Mouse (Mus musculus) left cerebral cortex, postnatal 4 days (tissue): Measurements from ENCODE around the gene Stk10. TPM values are rescaled to one million over a fixed set of nuclear protein-coding genes. Genes with fewer than 3 reads are reported as not detected.

Experiments
- DNase-seq: peaks from one replicate; pipeline ENCODE4 v3.0.0-alpha.2; 2022
- intact Hi-C: fragments of 180-260 bp; cut with DNase I; formaldehyde crosslinking; loops from one replicate; pipeline ENCODE4 v1.15.1; 2025
- total RNA-seq, 2 experiments: library from RNA; stranded (reverse); gene quantifications; 2 replicates each; pipeline ENCODE4 v1.2.3; 2021

The Stk10 gene
- total RNA-seq, 2 experiments from 2014 or later: 7.2 to 7.9 TPM

- no peak for DNase-seq
- intact Hi-C loops: no loop called here
These were observed 15.1 kb downstream of the Stk10 start for GRCm38 (mm10) chr11:32548240-32548639.

GRCm38 (mm10) chr11:32549236-32549635, 16.1 kb downstream of the Stk10 start:
- intact Hi-C loops: no loop called here

GRCm38 (mm10) chr11:32550102-32550501, 17.0 kb downstream of the Stk10 start:
- no peak for DNase-seq
- intact Hi-C loops: no loop called here

More at GRCm38 (mm10) chr11:32549236-32549635, 16.1 kb downstream of the Stk10 start:
- no peak for DNase-seq

GRCm38 (mm10) chr11:32551056-32551455, 18.0 kb downstream of the Stk10 start:
- no peak for DNase-seq
- intact Hi-C loops: no loop called here

- intact Hi-C loops: no loop called here
- peak; percentile 62 for DNase-seq
These were observed 18.6 kb downstream of the Stk10 start for GRCm38 (mm10) chr11:32551579-32552297.

- intact Hi-C loops: no loop called here
- no peak for DNase-seq
These were observed 19.4 kb downstream of the Stk10 start for GRCm38 (mm10) chr11:32552401-32553090.

GRCm38 (mm10) chr11:32553311-32554140, 20.4 kb downstream of the Stk10 start:
- DNase-seq: no peak
- intact Hi-C loops: no loop called here

GRCm38 (mm10) chr11:32554141-32555091, 21.3 kb downstream of the Stk10 start:
- no peak for DNase-seq
- intact Hi-C loops: no loop called here

- intact Hi-C loops: no loop called here
These were observed 22.1 kb downstream of the Stk10 start for GRCm38 (mm10) chr11:32555103-32555689.

GRCm38 (mm10) chr11:32556333-32556990, 23.4 kb downstream of the Stk10 start:
- DNase-seq: peak; percentile 63
- intact Hi-C loops: no loop called here

More at GRCm38 (mm10) chr11:32555103-32555689, 22.1 kb downstream of the Stk10 start:
- no peak for DNase-seq

GRCm38 (mm10) chr11:32558026-32558425, 24.9 kb downstream of the Stk10 start:
- no peak for DNase-seq
- intact Hi-C loops: no loop called here

- intact Hi-C loops: no loop called here
- DNase-seq: no peak
These were observed 25.6 kb downstream of the Stk10 start for GRCm38 (mm10) chr11:32558677-32559076.

- DNase-seq: no peak
- intact Hi-C loops: no loop called here
These were observed 27.1 kb downstream of the Stk10 start for GRCm38 (mm10) chr11:32560015-32560770.

GRCm38 (mm10) chr11:32561465-32562355, 28.6 kb downstream of the Stk10 start:
- intact Hi-C loops: no loop called here
- no peak for DNase-seq

GRCm38 (mm10) chr11:32562706-32563105, 29.6 kb downstream of the Stk10 start:
- intact Hi-C loops: no loop called here

GRCm38 (mm10) chr11:32563660-32564059, 30.6 kb downstream of the Stk10 start:
- no peak for DNase-seq
- intact Hi-C loops: no loop called here

More at GRCm38 (mm10) chr11:32562706-32563105, 29.6 kb downstream of the Stk10 start:
- DNase-seq: no peak

GRCm38 (mm10) chr11:32564629-32565028, 31.5 kb downstream of the Stk10 start:
- no peak for DNase-seq

More at GRCm38 (mm10) chr11:32564629-32565028, 31.5 kb downstream of the Stk10 start:
- intact Hi-C loops: no loop called here
